Mouse (Mus musculus) forebrain, embryonic 15.5 days (tissue): ENCODE data around the gene Atp8a2. TPM values are rescaled to one million over a fixed set of nuclear protein-coding genes. Genes with fewer than 3 reads are reported as not detected.
"Not testable (repeated sequence)": the region's sequence is repeated elsewhere in the genome, so short reads cannot be mapped to it uniquely, and the experiment has no call there.

Experiments
- ATAC-seq: fragments of 200-750 bp; cut with Nextera tagmentation; replicated peaks from 2 replicates; pipeline ENCODE4 v1.8.0; 2017; ENCODE audit warnings: mild to moderate bottlenecking, moderate TSS enrichment, moderate library complexity
- H3K27ac ChIP-seq: fragments of 300-500 bp; sonication (generic); replicated peaks from 2 replicates; pipeline ENCODE4 v1.5.1; 2015; ENCODE audit warnings: mild to moderate bottlenecking, inconsistent platforms
- H3K27me3 ChIP-seq: fragments of 300-500 bp; sonication (generic); 2 replicates; pipeline ENCODE4 v1.6.1; 2015; ENCODE audit warnings: inconsistent platforms
- H3K36me3 ChIP-seq: fragments of 300-500 bp; sonication (generic); 2 replicates; pipeline ENCODE4 v1.6.1; 2015; ENCODE audit warnings: mild to moderate bottlenecking, inconsistent platforms
- H3K4me1 ChIP-seq: fragments of 300-500 bp; sonication (generic); 2 replicates; pipeline ENCODE4 v1.6.1; 2015; ENCODE audit warnings: inconsistent platforms
- H3K4me2 ChIP-seq: fragments of 300-500 bp; sonication (generic); replicated peaks from 2 replicates; pipeline ENCODE4 v1.6.1; 2015; ENCODE audit warnings: mild to moderate bottlenecking, inconsistent platforms
- H3K4me3 ChIP-seq: fragments of 300-500 bp; sonication (generic); 2 replicates; pipeline ENCODE4 v1.5.1; 2015; ENCODE audit warnings: mild to moderate bottlenecking, inconsistent platforms
- H3K9ac ChIP-seq: fragments of 300-500 bp; sonication (generic); replicated peaks from 2 replicates; pipeline ENCODE4 v1.6.1; 2015; ENCODE audit warnings: mild to moderate bottlenecking, inconsistent platforms
- H3K9me3 ChIP-seq: fragments of 300-500 bp; sonication (generic); 2 replicates; pipeline ENCODE4 v1.6.1; 2016; ENCODE audit warnings: inconsistent platforms
- WGBS: fragments of 180-500 bp; shearing (Covaris S2); methylation state at CpG from one replicate; pipeline ENCODE4 v1.1.7; 2015; ENCODE audit warnings: mixed read lengths; 5-methylcytosine and 5-hydroxymethylcytosine counted together
- polyA plus RNA-seq: library from polyadenylated mRNA; unstranded; fragments of >200 nt; fragmentation: Nextera tagmentation; extraction: Ambion mirVana; gene quantifications from 2 replicates; pipeline ENCODE4 v1.2.1, GENCODE M21; 2015

Gene Atp8a2
- polyA plus RNA-seq, 1 experiment from 2014 or later: 31.7 TPM

DNA sequence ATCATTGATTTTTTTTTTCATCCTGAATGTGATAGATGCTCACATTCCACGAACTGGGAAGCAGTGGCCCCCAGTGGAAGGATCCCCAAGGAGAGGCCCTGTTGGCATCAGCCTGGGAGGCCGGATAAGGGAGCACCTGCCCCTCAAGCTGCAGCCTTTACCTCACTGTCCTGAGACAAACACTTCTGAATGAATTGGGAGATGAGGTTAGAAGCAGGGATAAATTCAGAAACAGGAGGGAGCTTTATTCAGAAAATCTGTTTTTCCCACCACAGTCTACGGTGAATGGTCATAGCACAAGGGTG is 376.9 kb downstream of the Atp8a2 start:
- Histone ChIP-seq H3K36me3 (no peaks in the 10 kb centered on the region), H3K9me3 (no peaks in the 10 kb centered on the region), H3K4me1 (peaks cover 15% of the 10 kb centered on the region), H3K27me3 (peaks cover 10% of the 10 kb centered on the region; the same call in 1 of the 2 replicates), H3K4me3 (no peak overlapping the region), H3K4me2 (no peak overlapping the region), H3K27ac (no peak overlapping the region), H3K9ac (no peak overlapping the region)
- ATAC-seq: no peak
- WGBS: 50% methylated on average over 3 of the region's 3 CpGs

DNA sequence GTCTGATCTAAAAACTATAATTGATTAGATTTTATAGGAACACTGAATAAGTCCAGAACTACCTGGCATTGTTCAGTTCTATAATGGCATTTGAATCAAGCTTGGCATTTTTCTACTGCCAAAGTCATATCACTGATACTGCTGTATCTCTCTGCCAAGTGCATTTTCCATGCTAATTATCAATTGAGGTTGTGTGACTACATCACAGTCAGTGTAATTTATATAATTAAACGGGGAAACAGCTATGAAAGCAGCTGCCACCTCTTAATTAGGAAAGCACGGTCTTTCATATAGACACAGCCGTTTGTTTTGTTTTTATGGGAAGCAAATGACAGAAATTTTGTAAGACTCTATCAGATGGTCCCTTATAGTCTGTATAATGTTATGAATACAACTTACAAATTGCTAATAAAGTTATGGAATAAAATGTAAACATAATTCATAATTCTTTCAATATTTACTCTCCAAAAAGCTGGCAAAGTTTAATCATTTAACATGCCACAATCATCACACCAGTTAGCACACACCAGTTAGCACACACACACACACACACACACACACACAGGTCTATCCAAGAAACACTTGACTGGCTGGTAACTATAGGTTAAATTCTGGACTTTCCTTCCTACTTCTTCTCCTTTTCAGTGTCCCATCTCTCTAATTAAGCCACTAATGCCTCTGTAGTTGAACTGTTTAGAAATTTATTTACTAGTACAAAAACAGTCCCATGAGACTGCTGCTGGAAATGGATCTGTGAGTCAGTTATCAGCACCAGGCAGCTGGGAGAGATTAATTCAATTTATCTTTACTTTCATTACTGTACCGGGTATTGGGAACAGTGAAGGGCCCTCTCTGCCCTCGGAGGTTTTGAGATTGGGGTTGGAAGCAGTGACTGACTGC is 377.5 kb downstream of the Atp8a2 start:
- H3K27me3 ChIP-seq: peaks cover 10% of the 10 kb centered on the region; the same call in 1 of the 2 replicates
- ATAC-seq: peak; percentile 74
- 17% methylated on average over 5 of the region's 5 CpGs for WGBS
- H3K27ac ChIP-seq: no peak overlapping the region
- H3K9ac ChIP-seq: no peak overlapping the region
- no peaks in the 10 kb centered on the region for H3K36me3 ChIP-seq
- H3K9me3 ChIP-seq: no peaks in the 10 kb centered on the region
- H3K4me2 ChIP-seq: no peak overlapping the region
- H3K4me3 ChIP-seq: no peak overlapping the region
- peaks cover 15% of the 10 kb centered on the region for H3K4me1 ChIP-seq

DNA sequence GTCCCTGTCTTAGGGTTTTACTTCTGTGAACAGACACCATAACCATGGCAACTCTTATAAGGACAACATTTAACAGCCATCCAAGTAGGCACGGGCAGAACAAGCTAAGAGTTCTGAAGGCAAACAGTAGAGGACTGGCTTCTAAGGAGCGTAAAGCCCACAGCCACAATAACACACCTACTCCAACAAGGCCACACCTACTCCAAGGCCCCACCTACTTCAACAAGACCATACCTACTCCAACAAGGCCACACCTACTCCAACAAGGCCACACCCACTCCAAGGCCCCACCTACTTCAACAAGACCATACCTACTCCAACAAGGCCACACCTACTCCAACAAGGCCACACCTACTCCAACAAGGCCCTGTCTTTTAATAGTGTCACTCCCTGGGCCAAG is 386.7 kb downstream of the Atp8a2 start:
- not testable (repeated sequence) for H3K4me2 ChIP-seq, H3K9me3 ChIP-seq, H3K4me3 ChIP-seq, H3K4me1 ChIP-seq, H3K27ac ChIP-seq, ATAC-seq, H3K36me3 ChIP-seq, H3K27me3 ChIP-seq, H3K9ac ChIP-seq
- 86% methylated on average over 2 of the region's 2 CpGs for WGBS

DNA sequence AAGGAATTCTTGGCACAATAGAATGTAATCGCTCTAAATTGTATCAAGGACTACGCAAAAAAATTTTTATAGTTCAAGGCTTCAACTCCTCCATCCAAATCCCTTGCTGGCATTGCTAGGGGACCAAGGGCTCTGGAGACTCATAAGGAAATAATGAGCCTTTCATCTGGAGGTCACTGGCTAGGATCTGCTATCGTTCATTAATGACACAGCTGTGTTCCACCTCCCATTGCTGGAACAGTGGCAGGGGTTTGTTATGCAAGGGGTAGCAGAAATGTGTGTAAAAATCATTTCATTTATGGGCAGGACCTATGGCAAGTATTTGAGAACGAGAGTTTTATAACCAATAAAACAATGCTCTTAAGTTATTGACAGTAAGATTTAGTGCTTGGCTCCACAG is 387.2 kb downstream of the Atp8a2 start:
- WGBS: 78% methylated on average over 4 of the region's 4 CpGs
- Histone ChIP-seq H3K9ac (no peak overlapping the region), H3K4me1 (peaks cover 6% of the 10 kb centered on the region), H3K4me3 (no peak overlapping the region), H3K4me2 (no peak overlapping the region), H3K36me3 (no peaks in the 10 kb centered on the region), H3K27ac (no peak overlapping the region), H3K9me3 (no peaks in the 10 kb centered on the region), H3K27me3 (no peaks in the 10 kb centered on the region)
- ATAC-seq: no peak

DNA sequence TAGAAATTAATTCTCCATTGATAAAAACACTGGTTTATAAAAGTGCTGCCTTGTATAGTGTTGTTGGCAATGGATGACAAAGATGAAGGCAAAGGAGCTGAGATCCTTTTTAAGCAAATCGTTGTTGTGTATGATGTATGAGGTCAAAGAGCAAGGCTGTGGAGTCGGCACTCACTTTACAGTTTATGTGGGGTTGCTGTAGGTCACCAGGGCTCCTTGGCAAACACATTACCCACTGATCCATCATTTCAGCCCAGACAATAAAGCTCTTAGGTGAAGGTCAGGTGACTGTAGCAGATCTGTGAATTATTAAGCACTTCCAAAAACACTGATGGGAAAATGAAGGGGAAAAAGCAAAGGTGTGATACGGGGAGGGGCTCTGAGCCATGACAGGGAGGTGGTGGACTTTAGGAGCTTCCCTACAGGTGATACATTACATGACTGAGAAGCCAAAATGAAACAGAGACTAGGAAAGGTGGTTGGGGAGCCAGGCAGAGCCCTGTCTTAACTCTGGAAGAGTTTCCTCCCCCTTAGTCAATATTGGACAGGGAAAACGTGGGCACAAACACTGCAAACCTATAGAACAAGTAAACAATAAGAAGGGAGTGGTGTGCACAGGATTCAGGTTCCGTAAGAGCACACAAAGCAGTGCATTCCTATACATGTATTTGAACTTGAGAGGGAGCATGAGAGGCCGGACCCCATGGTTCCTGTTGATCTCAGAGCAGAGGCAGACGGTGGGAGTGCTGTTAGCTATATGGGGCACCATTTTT is 389.3 kb downstream of the Atp8a2 start:
- H3K4me1 ChIP-seq: peaks cover 6% of the 10 kb centered on the region
- H3K9me3 ChIP-seq: no peaks in the 10 kb centered on the region
- ATAC-seq: no peak
- no peaks in the 10 kb centered on the region for H3K36me3 ChIP-seq
- H3K4me2 ChIP-seq: no peak overlapping the region
- H3K27me3 ChIP-seq: no peaks in the 10 kb centered on the region
- no peak overlapping the region for H3K27ac ChIP-seq
- 82% methylated on average over 7 of the region's 7 CpGs for WGBS
- no peak overlapping the region for H3K4me3 ChIP-seq
- no peak overlapping the region for H3K9ac ChIP-seq

DNA sequence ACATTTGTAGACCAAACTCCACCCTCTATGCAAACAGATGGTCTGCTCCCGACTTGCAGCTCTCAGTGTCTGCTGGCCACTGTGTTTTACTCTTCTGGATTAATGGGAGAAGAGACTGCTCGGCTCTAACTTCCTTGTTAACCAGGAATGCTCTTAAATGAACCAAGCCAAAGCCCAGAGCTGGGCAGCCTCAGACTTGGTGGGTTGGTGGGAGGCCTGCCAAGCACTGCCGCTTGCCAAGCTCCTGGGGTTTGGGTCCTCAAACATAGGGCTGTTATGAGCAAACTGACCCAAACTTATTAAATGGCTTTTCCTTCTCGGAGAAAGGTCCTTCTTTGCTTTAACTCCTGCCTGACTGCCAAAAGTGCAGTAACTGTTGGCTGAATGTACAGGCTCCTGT is 390.1 kb downstream of the Atp8a2 start:
- no peak overlapping the region for H3K4me2 ChIP-seq
- no peak overlapping the region for H3K4me3 ChIP-seq
- H3K27ac ChIP-seq: no peak overlapping the region
- WGBS: 35% methylated on average over 4 of the region's 4 CpGs
- no peaks in the 10 kb centered on the region for H3K27me3 ChIP-seq
- H3K9me3 ChIP-seq: no peaks in the 10 kb centered on the region
- no peaks in the 10 kb centered on the region for H3K36me3 ChIP-seq
- H3K9ac ChIP-seq: no peak overlapping the region
- peaks cover 6% of the 10 kb centered on the region for H3K4me1 ChIP-seq
- no peak for ATAC-seq

DNA sequence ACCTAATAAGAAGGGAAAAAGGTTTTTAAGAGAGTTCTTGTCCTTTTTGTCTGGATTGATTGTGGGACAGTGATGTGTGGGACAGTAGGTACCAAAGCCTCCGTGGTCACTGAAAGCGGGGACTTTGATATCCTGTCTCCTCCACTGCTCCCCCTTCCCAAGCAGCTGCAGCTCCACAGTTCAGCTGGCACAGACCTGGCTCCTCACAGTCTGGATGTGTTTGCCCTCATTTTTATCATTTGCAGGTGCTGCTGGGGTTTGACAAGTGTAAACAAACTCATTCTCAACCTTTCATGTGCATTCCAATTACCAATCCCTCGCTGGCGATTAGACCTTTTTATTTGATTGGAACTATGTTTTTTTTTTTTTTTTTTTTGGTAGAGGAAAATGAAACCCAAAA is 390.8 kb downstream of the Atp8a2 start:
- H3K4me3 ChIP-seq: no peak overlapping the region
- H3K4me1 ChIP-seq: peaks cover 6% of the 10 kb centered on the region
- WGBS: 34% methylated on average over 4 of the region's 4 CpGs
- H3K4me2 ChIP-seq: no peak overlapping the region
- H3K27me3 ChIP-seq: no peaks in the 10 kb centered on the region
- no peak overlapping the region for H3K9ac ChIP-seq
- ATAC-seq: no peak
- no peak overlapping the region for H3K27ac ChIP-seq
- H3K36me3 ChIP-seq: no peaks in the 10 kb centered on the region
- H3K9me3 ChIP-seq: no peaks in the 10 kb centered on the region

DNA sequence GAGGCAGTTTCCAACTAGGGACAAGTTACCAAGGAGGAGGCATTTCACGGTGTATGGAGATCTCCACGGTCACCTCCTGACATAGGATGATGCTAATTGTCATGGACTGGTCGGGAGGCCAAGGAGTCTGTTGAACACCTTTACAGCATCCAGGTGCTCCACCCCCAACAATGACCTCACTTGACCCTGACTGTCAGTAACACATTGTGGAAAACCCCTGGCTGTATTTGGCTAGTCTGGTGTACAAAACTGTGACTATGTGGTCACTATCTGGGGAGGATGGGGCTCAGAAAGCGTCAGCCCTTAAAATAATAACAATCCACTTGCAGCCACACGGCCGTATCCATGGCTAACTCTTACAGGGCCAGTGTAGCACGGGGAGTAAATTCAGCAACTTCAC is 391.3 kb downstream of the Atp8a2 start:
- no peaks in the 10 kb centered on the region for H3K36me3 ChIP-seq
- H3K27ac ChIP-seq: no peak overlapping the region
- no peak overlapping the region for H3K9ac ChIP-seq
- H3K9me3 ChIP-seq: no peaks in the 10 kb centered on the region
- no peaks in the 10 kb centered on the region for H3K27me3 ChIP-seq
- 79% methylated on average over 7 of the region's 7 CpGs for WGBS
- no peak overlapping the region for H3K4me2 ChIP-seq
- ATAC-seq: no peak
- no peak overlapping the region for H3K4me3 ChIP-seq
- H3K4me1 ChIP-seq: peaks cover 6% of the 10 kb centered on the region

DNA sequence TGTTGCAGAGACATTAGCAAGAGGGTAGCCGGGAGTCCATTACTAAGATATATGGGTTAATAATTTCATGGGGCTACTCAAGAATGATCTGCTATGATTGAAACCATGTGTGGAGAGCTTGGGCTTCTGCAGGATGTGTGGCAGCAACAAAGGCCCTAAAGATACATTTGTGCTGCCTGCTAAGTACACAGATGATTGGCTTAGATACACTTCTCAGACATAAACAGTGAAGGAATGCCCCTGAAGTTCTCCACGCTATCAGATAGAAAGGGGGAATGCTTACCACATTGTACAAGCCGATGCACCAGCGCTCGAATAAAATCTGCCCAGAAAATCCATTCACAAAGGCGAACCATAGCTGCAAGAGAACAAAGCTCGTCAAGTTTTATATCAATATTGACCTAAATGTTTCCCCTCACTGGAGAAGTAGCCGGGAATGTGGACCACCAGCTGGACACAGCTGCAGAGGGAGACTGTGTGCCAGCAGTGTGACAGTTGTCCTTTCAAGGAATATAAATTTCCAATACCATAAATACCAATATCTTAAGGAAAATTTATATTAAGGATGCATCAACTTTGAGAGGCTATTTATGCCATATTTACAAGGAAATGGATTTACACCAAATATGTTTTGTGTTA is 394.9 kb downstream of the Atp8a2 start:
- Histone ChIP-seq H3K4me1 (peaks cover 5% of the 10 kb centered on the region), H3K9me3 (no peaks in the 10 kb centered on the region), H3K4me2 (no peak overlapping the region), H3K9ac (no peak overlapping the region), H3K4me3 (no peak overlapping the region), H3K27ac (no peak overlapping the region), H3K36me3 (no peaks in the 10 kb centered on the region), H3K27me3 (no peaks in the 10 kb centered on the region)
- WGBS: 81% methylated on average over 8 of the region's 8 CpGs
- ATAC-seq: no peak

DNA sequence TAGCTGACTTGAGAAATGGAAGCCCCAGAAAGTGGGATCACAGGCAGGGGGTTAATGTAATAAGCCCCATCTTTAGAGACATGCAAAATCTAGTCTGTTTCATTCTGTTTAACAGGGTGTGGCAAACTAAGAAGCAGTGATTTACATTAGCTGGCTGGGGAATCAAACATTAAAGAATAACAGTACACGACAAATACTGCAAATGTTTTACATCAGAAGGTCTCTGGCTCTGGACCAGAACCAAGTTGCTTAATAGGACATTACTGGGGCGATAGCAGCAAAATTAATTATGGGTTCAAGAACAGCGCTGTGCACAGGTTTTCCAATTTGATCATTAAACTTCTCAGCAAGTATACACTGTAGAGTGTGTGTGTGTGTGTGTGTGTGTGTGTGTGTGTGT is 397.5 kb downstream of the Atp8a2 start:
- Histone ChIP-seq H3K27ac (no peak overlapping the region), H3K9ac (no peak overlapping the region), H3K9me3 (no peaks in the 10 kb centered on the region), H3K4me1 (no peaks in the 10 kb centered on the region), H3K27me3 (no peaks in the 10 kb centered on the region), H3K4me2 (no peak overlapping the region), H3K4me3 (no peak overlapping the region), H3K36me3 (no peaks in the 10 kb centered on the region)
- ATAC-seq: no peak
- WGBS: 83% methylated on average over 3 of the region's 3 CpGs

DNA sequence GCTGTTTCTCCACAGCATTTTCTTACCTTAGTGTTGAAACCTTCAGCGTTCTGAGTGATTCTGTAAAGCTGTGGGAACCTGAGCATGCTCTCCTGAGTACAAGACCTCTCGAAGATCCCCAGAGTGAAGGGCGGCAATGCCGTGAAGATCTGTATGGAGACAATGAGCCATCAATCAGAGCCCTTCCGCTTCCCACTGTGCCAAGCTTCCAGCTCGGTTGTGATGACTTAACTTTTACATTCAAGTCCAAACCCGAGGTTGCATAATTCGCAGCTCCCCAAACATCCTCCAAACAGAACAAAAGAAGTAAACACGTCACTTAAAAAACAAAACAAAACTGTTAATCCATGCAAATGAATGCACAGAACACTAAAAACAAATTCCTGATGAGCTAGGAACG is 403.1 kb downstream of the Atp8a2 start:
- ATAC-seq: no peak
- H3K9ac ChIP-seq: no peak overlapping the region
- H3K9me3 ChIP-seq: no peaks in the 10 kb centered on the region
- H3K4me1 ChIP-seq: no peaks in the 10 kb centered on the region
- H3K36me3 ChIP-seq: no peaks in the 10 kb centered on the region
- H3K27ac ChIP-seq: no peak overlapping the region
- no peak overlapping the region for H3K4me3 ChIP-seq
- no peak overlapping the region for H3K4me2 ChIP-seq
- H3K27me3 ChIP-seq: no peaks in the 10 kb centered on the region
- 38% methylated on average over 10 of the region's 10 CpGs for WGBS
